Mouse (Mus musculus) heart, embryonic 12.5 days (tissue): ENCODE results near the gene Ttc28. TPM values are rescaled to one million over a fixed set of nuclear protein-coding genes. Genes with fewer than 3 reads are reported as not detected.
A peak's percentile ranks its signal among the peaks of the same experiment; 100 is the strongest.

Source experiments
- ATAC-seq: fragments of 200-750 bp; cut with Nextera tagmentation; 2 replicates; pipeline ENCODE4 v1.8.0; 2017; ENCODE audit warnings: moderate TSS enrichment, moderate library complexity; ENCODE audit not compliant: insufficient number of reproducible peaks, low FRiP score
- H3K27ac ChIP-seq: fragments of 300-500 bp; sonication (generic); 2 replicates; pipeline ENCODE4 v1.5.1; 2016; ENCODE audit warnings: mild to moderate bottlenecking, moderate library complexity; ENCODE audit not compliant: poor library complexity, severe bottlenecking
- H3K27me3 ChIP-seq: fragments of 300-500 bp; sonication (generic); replicated peaks from 2 replicates; pipeline ENCODE4 v1.6.1; 2016; ENCODE audit warnings: mild to moderate bottlenecking, moderate library complexity
- H3K36me3 ChIP-seq: fragments of 300-500 bp; sonication (generic); 2 replicates; pipeline ENCODE4 v1.6.1; 2016; ENCODE audit warnings: mild to moderate bottlenecking, moderate library complexity
- H3K4me1 ChIP-seq: fragments of 300-500 bp; sonication (generic); replicated peaks from 2 replicates; pipeline ENCODE4 v1.6.1; 2016; ENCODE audit warnings: mild to moderate bottlenecking
- H3K4me2 ChIP-seq: fragments of 300-500 bp; sonication (generic); 2 replicates; pipeline ENCODE4 v1.6.1; 2016; ENCODE audit warnings: mild to moderate bottlenecking, moderate library complexity
- H3K4me3 ChIP-seq: fragments of 300-500 bp; sonication (generic); 2 replicates; pipeline ENCODE4 v1.5.1; 2016; ENCODE audit warnings: mild to moderate bottlenecking
- H3K9ac ChIP-seq: fragments of 300-500 bp; sonication (generic); 2 replicates; pipeline ENCODE4 v1.6.1; 2016; ENCODE audit warnings: mild to moderate bottlenecking, moderate library complexity
- H3K9me3 ChIP-seq: fragments of 300-500 bp; sonication (generic); replicated peaks from 2 replicates; pipeline ENCODE4 v1.6.1; 2016; ENCODE audit warnings: mild to moderate bottlenecking, moderate library complexity
- WGBS: fragments of 180-500 bp; shearing (Covaris S2); methylation state at CpG from one replicate; pipeline ENCODE4 v1.1.7; 2016; 5-methylcytosine and 5-hydroxymethylcytosine counted together
- polyA plus RNA-seq: library from polyadenylated mRNA; unstranded; fragments of >200 nt; fragmentation: Nextera tagmentation; extraction: Ambion mirVana; gene quantifications from 2 replicates; pipeline ENCODE4 v1.2.1, GENCODE M21; 2016

Gene Ttc28
- polyA plus RNA-seq, 1 experiment from 2014 or later = 10.3 TPM

DNA sequence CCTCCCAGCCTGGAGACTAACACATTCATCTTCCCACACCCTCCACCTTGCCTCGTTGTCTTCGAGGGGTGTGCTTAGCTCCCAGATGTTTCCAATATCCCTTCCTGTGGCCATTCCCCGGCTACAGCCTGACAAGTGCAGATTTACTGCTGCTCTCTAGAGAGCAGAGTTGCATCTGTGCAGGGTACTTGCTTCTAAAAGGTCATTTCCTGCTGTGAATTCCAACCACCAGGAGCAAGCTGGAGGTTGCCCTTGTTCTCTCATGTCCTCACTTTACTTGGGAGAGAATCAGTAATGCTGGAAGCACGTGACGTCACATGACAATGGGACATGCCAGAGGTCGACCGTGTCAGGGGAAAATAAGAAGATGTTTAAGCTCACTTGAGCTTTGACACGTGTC is 131.7 kb downstream of the Ttc28 start:
- Histone ChIP-seq H3K9me3 (peaks cover 15% of the 10 kb centered on the region), H3K9ac (no peak overlapping the region), H3K36me3 (peaks cover 10% of the 10 kb centered on the region), H3K27ac (no peak overlapping the region), H3K27me3 (no peaks in the 10 kb centered on the region), H3K4me3 (no peak overlapping the region), H3K4me2 (no peak overlapping the region), H3K4me1 (peaks cover 34% of the 10 kb centered on the region)
- ATAC-seq = peak; percentile 43; the same call in 1 of the 2 replicates
- 31% methylated on average over 8 of the region's 8 CpGs for WGBS

DNA sequence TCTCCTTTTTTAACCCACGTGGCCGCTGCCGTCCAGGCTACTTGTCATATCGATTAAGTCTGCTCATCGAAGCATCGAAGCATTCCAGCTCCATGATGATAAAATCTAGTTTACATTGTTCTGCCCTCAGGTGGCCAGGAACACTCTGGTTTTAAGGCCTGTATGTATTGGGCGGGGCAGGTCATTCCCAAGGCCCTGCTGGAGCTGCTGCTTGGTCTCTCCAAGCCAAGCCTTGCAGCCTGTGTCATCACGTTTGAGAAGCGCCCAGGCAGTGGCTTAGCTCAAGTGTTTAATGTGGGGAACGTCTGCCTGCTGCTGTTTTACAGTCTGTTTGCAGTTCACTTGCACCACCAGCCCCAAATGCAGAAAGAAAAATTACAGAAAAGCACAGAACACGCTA is 132.5 kb downstream of the Ttc28 start:
- peaks cover 10% of the 10 kb centered on the region for H3K36me3 ChIP-seq
- no peak overlapping the region for H3K27ac ChIP-seq
- peaks cover 15% of the 10 kb centered on the region for H3K9me3 ChIP-seq
- H3K4me1 ChIP-seq = peaks cover 26% of the 10 kb centered on the region
- no peak overlapping the region for H3K9ac ChIP-seq
- no peaks in the 10 kb centered on the region for H3K27me3 ChIP-seq
- no peak overlapping the region for H3K4me2 ChIP-seq
- no peak for ATAC-seq
- H3K4me3 ChIP-seq = no peak overlapping the region
- WGBS = 71% methylated on average over 11 of the region's 11 CpGs

DNA sequence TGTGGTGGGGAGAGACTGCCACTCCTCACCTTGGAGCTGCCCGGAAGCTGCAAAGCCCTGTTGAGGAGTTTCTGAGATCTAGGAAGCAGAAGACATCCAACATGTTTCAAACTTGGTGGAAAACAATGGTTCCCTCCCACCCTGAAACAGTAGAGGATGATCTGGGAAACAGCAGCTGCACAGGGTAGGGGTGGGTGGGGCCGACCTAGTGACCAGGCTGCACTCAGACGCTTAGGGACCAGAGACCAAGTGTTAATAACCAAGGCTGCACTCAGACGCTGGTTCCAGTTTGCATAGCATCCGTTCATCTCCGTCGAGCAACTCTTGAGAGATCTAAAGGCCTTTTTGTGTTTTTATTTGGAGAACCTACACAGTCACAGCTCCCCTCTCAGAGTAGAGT is 133.0 kb downstream of the Ttc28 start:
- peaks cover 22% of the 10 kb centered on the region for H3K4me1 ChIP-seq
- no peak overlapping the region for H3K9ac ChIP-seq
- peaks cover 15% of the 10 kb centered on the region for H3K9me3 ChIP-seq
- H3K27ac ChIP-seq = no peak overlapping the region
- H3K4me2 ChIP-seq = no peak overlapping the region
- no peak for ATAC-seq
- 69% methylated on average over 7 of the region's 7 CpGs for WGBS
- no peak overlapping the region for H3K4me3 ChIP-seq
- peaks cover 10% of the 10 kb centered on the region for H3K36me3 ChIP-seq
- no peaks in the 10 kb centered on the region for H3K27me3 ChIP-seq

DNA sequence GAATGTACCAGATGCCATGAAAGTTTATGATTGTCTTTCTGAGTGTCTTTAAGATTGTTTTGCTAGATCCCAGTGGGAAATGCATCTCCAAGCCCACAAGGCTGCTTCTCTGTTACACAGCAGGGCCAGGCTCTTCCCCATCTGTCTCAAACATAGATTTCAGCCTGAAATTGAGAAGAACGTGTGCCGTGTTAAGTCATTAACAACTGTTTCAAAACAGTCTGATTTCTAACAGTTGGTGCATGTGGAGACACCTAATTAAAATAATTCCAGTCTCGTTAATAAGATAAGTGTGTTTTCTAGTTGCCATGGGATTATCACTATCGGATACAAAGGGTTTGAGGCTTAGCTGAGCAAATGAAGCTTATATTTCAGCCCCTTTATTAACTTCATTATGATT is 135.4 kb downstream of the Ttc28 start:
- no peak for ATAC-seq

DNA sequence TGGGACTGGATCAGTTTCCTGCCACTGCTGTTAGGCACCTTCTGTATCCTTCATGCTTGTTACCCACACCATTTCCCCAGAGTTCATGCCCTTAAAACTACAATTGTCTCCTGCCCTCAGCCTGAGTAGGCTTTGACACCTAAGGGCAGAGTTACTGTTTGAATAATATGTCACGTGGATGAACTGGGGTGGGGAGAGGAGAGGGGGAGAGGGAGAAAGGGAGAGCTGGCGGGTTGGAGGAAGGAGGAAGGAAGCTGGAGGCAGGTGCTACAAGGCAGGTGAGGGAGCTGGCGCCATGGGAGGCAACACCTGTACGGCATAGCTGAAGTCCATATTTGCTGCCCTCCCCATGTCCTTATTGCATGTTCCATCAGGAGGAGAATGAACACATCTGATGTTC is 137.7 kb downstream of the Ttc28 start:
- ATAC-seq = no peak
- peaks cover 15% of the 10 kb centered on the region for H3K4me1 ChIP-seq
- H3K27me3 ChIP-seq = no peaks in the 10 kb centered on the region
- 75% methylated on average over 4 of the region's 4 CpGs for WGBS
- H3K4me2 ChIP-seq = no peak overlapping the region
- no peak overlapping the region for H3K9ac ChIP-seq
- peaks cover 3% of the 10 kb centered on the region; the same call in 1 of the 2 replicates for H3K36me3 ChIP-seq
- H3K4me3 ChIP-seq = no peak overlapping the region
- H3K27ac ChIP-seq = no peak overlapping the region
- H3K9me3 ChIP-seq = peaks cover 7% of the 10 kb centered on the region

More for the DNA sequence above, 135.4 kb downstream of the Ttc28 start:
- WGBS = 82% methylated on average over 4 of the region's 4 CpGs
- peaks cover 12% of the 10 kb centered on the region for H3K9me3 ChIP-seq
- no peak overlapping the region for H3K4me3 ChIP-seq
- no peak overlapping the region for H3K9ac ChIP-seq
- H3K27me3 ChIP-seq = no peaks in the 10 kb centered on the region
- peaks cover 6% of the 10 kb centered on the region for H3K36me3 ChIP-seq
- H3K4me1 ChIP-seq = peaks cover 23% of the 10 kb centered on the region
- no peak overlapping the region for H3K27ac ChIP-seq
- H3K4me2 ChIP-seq = no peak overlapping the region

DNA sequence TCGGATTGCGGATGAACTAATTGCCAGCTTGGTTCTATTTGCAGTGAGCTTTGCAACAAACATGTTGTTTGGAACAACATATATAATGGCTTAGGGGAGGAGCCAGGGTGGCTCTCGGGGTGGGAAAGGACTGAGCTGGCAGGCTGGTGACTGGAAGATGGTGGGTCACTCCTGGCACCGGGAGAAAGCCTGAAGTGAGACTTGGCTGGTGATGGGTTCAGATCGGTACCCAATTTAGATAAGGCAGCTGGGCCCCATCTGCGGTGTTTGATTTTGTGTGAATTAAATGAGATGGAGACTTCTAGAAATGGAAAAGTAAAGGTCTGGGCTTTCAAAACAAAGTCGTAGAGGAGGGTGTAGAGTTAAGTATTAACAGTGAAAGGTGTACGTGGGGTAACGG is 142.7 kb downstream of the Ttc28 start:
- Histone ChIP-seq H3K4me3 (no peak overlapping the region), H3K36me3 (no peaks in the 10 kb centered on the region), H3K4me1 (peaks cover 59% of the 10 kb centered on the region), H3K9me3 (no peaks in the 10 kb centered on the region), H3K4me2 (no peak overlapping the region), H3K27ac (no peak overlapping the region), H3K27me3 (peaks cover 7% of the 10 kb centered on the region; the same call in 1 of the 2 replicates), H3K9ac (no peak overlapping the region)
- no peak for ATAC-seq
- 74% methylated on average over 9 of the region's 9 CpGs for WGBS

DNA sequence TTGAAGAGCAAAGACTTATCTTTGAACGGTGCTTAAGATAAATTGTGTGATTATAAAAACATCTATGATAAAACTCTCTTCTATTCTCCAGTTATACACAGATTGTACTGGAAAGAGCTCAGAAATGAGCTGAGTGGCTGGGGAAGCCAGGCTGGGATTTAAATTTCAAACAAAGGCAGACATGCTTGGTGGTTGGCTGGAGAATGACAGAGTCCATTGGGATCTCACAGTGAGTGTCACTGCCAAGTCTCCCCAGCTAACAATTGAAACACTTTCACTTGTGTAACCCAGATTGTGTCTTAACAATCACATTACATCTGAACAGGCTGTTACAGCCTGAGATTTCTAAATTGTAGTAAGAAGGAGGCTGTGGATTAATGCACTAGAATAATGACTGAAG is 143.3 kb downstream of the Ttc28 start:
- no peak overlapping the region for H3K4me2 ChIP-seq
- WGBS = 37% methylated on average over 1 of the region's 1 CpGs
- no peak overlapping the region for H3K27ac ChIP-seq
- H3K9me3 ChIP-seq = no peaks in the 10 kb centered on the region
- H3K36me3 ChIP-seq = no peaks in the 10 kb centered on the region
- no peak overlapping the region for H3K9ac ChIP-seq
- peaks cover 7% of the 10 kb centered on the region; the same call in 1 of the 2 replicates for H3K27me3 ChIP-seq
- no peak for ATAC-seq
- H3K4me3 ChIP-seq = no peak overlapping the region
- H3K4me1 ChIP-seq = peaks cover 65% of the 10 kb centered on the region

DNA sequence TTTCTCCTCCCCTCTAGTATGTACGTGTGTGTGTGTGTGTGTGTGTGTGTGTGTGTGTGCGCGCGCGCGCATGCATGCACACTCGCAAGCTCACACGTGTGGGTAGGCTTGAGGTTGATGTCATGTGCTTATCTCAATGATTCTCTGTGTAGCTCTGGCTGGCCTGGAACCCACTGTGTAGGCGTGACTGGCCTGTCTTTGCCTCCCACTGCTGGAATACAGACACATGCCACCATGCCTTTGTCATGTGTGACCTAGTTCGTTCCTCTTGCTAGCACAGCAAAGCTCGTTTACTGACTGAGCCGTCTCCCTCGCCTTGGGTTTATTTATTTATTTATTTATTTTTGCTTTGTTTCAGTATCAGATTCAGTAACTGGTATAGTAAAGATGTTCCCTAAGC is 145.0 kb downstream of the Ttc28 start:
- Histone ChIP-seq H3K9me3 (no peaks in the 10 kb centered on the region), H3K4me2 (no peak overlapping the region), H3K4me1 (peaks cover 67% of the 10 kb centered on the region), H3K9ac (no peak overlapping the region), H3K36me3 (no peaks in the 10 kb centered on the region), H3K27me3 (peaks cover 7% of the 10 kb centered on the region; the same call in 1 of the 2 replicates), H3K27ac (no peak overlapping the region), H3K4me3 (no peak overlapping the region)
- WGBS = 82% methylated on average over 13 of the region's 13 CpGs
- ATAC-seq = no peak

DNA sequence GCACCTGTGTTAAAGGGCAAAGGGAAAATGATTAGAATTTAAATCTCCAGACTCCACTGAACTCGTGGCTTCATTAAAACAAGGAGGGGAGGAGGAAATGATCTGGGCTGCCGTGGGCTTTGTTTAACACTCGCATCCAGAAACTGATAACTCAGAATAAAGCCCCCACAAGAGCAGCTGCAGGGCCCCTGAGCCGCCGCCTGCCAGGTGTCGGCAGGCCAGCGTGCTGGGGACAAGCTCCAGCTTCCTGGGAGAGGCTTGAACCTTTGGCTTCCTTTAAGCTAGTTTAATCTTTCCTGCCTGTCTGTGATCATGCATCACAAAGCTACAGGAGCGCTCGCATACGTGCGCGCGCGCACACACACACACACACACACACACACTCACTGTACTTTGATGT is 145.9 kb downstream of the Ttc28 start:
- Histone ChIP-seq H3K4me2 (no peak overlapping the region), H3K27me3 (peaks cover 7% of the 10 kb centered on the region; the same call in 1 of the 2 replicates), H3K4me1 (peaks cover 63% of the 10 kb centered on the region), H3K36me3 (no peaks in the 10 kb centered on the region), H3K4me3 (no peak overlapping the region), H3K9me3 (no peaks in the 10 kb centered on the region; the same call in 1 of the 2 replicates), H3K9ac (peak overlapping the region; percentile 16; the same call in 1 of the 2 replicates), H3K27ac (no peak overlapping the region)
- WGBS = 40% methylated on average over 14 of the region's 14 CpGs
- no peak for ATAC-seq

DNA sequence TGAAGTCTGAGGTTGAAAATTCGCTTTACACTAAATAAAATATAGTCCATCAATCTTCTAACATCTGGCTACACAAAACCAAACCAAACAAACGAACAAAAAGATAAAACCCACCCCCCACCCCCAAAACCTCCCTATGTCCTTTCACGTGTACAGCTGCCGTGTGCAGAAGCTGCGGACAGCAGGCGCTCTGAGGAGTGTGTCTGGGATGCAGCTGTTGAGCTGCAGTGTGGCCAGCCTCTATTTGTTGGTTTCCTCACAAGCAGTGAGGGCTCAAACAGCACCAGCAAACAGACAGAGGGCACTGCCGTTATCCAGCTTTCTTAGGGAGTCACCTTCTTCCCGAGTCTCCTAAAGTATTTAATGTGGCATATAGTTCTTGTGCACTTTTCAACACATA is 146.6 kb downstream of the Ttc28 start:
- no peak overlapping the region for H3K4me2 ChIP-seq
- H3K4me3 ChIP-seq = no peak overlapping the region
- 43% methylated on average over 8 of the region's 8 CpGs for WGBS
- H3K27me3 ChIP-seq = peaks cover 7% of the 10 kb centered on the region; the same call in 1 of the 2 replicates
- no peak overlapping the region for H3K9ac ChIP-seq
- no peak for ATAC-seq
- no peaks in the 10 kb centered on the region for H3K36me3 ChIP-seq
- H3K9me3 ChIP-seq = no peaks in the 10 kb centered on the region; the same call in 1 of the 2 replicates
- peaks cover 63% of the 10 kb centered on the region for H3K4me1 ChIP-seq
- H3K27ac ChIP-seq = no peak overlapping the region

DNA sequence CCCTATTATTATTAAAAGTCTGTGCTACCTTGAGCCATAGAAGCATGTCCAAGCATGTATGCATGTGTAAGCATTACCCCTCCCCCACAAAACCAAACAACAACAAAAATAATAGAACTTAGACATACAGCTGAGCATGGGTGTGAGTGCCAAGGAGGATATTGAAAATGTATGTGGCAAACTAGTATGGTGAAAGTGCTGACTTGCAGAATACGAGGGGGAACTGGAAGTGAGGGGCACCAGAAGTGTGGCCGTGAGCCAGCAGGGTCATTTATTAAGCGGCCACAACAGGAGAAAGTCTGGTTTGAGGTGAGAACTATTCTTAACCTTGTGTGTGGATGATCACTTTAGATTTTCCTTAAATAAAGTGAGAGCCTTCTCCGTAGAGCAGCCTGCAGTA is 148.7 kb downstream of the Ttc28 start:
- Histone ChIP-seq H3K27ac (no peak overlapping the region), H3K4me2 (no peak overlapping the region), H3K36me3 (no peaks in the 10 kb centered on the region), H3K4me3 (no peak overlapping the region), H3K4me1 (peaks cover 53% of the 10 kb centered on the region), H3K9me3 (no peaks in the 10 kb centered on the region; the same call in 1 of the 2 replicates), H3K9ac (no peak overlapping the region), H3K27me3 (peaks cover 5% of the 10 kb centered on the region; the same call in 1 of the 2 replicates)
- WGBS = 58% methylated on average over 4 of the region's 4 CpGs
- ATAC-seq = no peak

DNA sequence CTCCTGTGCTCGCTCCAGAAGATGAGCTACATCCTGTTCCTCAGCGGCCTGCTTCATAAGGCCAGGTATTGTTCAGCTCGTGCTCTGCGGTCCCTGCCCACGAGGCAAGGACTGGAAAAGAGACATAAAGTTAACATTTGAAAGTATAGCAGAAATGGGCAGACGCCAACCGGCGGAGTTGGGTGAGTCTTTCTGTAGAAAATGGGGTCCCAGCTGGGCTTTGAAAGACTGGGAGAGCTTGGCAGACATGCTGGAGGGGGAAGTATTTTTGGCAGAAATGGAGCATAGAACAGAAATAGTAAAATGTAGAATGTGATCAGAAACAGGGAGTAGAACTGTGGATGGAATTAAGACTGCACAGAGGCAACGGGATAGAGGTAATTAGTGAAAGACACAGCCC is 149.3 kb downstream of the Ttc28 start:
- H3K9me3 ChIP-seq = no peaks in the 10 kb centered on the region; the same call in 1 of the 2 replicates
- 83% methylated on average over 9 of the region's 9 CpGs for WGBS
- no peaks in the 10 kb centered on the region for H3K36me3 ChIP-seq
- H3K27me3 ChIP-seq = no peaks in the 10 kb centered on the region
- H3K4me3 ChIP-seq = no peak overlapping the region
- H3K9ac ChIP-seq = no peak overlapping the region
- H3K4me2 ChIP-seq = no peak overlapping the region
- no peak overlapping the region for H3K27ac ChIP-seq
- ATAC-seq = no peak
- peaks cover 48% of the 10 kb centered on the region for H3K4me1 ChIP-seq
